Mouse (Mus musculus) macrophage (primary cell): ENCODE results near the gene Ripor3. TPM values are rescaled to one million over a fixed set of nuclear protein-coding genes. Genes with fewer than 3 reads are reported as not detected.

Experiments used
- H3K27ac ChIP-seq: fragments of 350-480 bp; formaldehyde crosslinking; 2 replicates; pipeline ENCODE4 v1.9.0; 2021
- H3K36me3 ChIP-seq: fragments of 350-480 bp; formaldehyde crosslinking; 2 replicates; pipeline ENCODE4 v1.9.0; 2021; ENCODE audit errors: inconsistent target
- H3K4me3 ChIP-seq: fragments of 350-480 bp; formaldehyde crosslinking; 2 replicates; pipeline ENCODE4 v1.9.0; 2021; ENCODE audit errors: inconsistent target
- H3K79me2 ChIP-seq: fragments of 350-480 bp; formaldehyde crosslinking; 2 replicates; pipeline ENCODE4 v1.9.0; 2021; ENCODE audit errors: inconsistent target
- WGBS: methylation state at CpG from one replicate; pipeline ENCODE4 v1.1.7; 2026; ENCODE audit warnings: inconsistent platforms; ENCODE audit not compliant: missing documents; 5-methylcytosine and 5-hydroxymethylcytosine counted together
- polyA plus RNA-seq: library from polyadenylated mRNA; stranded (reverse); fragments of 250-400 nt; gene quantifications from 3 replicates; pipeline ENCODE4 v1.2.4, GENCODE M21; 2018; ENCODE audit warnings: inconsistent platforms

The Ripor3 gene
- polyA plus RNA-seq, 1 experiment from 2014 or later = not detected

GRCm38 (mm10) chr2:167987640-167988039 is 22.8 kb downstream of the Ripor3 start:
- Histone ChIP-seq H3K79me2 (no peaks in the 10 kb centered on the region), H3K4me3 (no peak overlapping the region), H3K36me3 (no peaks in the 10 kb centered on the region), H3K27ac (no peak overlapping the region)
- WGBS = 95% methylated on average over 12 of the region's 12 CpGs

- Histone ChIP-seq H3K27ac (no peak overlapping the region), H3K4me3 (no peak overlapping the region), H3K79me2 (no peaks in the 10 kb centered on the region), H3K36me3 (no peaks in the 10 kb centered on the region)
- WGBS = 62% methylated on average over 7 of the region's 7 CpGs
Measured at GRCm38 (mm10) chr2:167986762-167987161, 23.7 kb downstream of the Ripor3 start.

GRCm38 (mm10) chr2:167984946-167985345 is 25.5 kb downstream of the Ripor3 start:
- Histone ChIP-seq H3K4me3 (no peak overlapping the region), H3K36me3 (no peaks in the 10 kb centered on the region), H3K79me2 (no peaks in the 10 kb centered on the region), H3K27ac (no peak overlapping the region)
- 45% methylated on average over 3 of the region's 3 CpGs for WGBS

GRCm38 (mm10) chr2:167984371-167984770 is 26.0 kb downstream of the Ripor3 start:
- H3K27ac ChIP-seq = no peak overlapping the region
- H3K4me3 ChIP-seq = no peak overlapping the region
- H3K36me3 ChIP-seq = peaks cover 1% of the 10 kb centered on the region; the same call in 1 of the 2 replicates
- WGBS = 95% methylated on average over 5 of the region's 5 CpGs
- H3K79me2 ChIP-seq = no peaks in the 10 kb centered on the region

GRCm38 (mm10) chr2:167982646-167983045 is 27.8 kb downstream of the Ripor3 start:
- Histone ChIP-seq H3K79me2 (no peaks in the 10 kb centered on the region), H3K36me3 (peaks cover 16% of the 10 kb centered on the region), H3K27ac (no peak overlapping the region), H3K4me3 (no peak overlapping the region)
- WGBS = 79% methylated on average over 9 of the region's 9 CpGs

GRCm38 (mm10) chr2:167980391-167980790 is 30.0 kb downstream of the Ripor3 start:
- H3K36me3 ChIP-seq = peaks cover 39% of the 10 kb centered on the region
- H3K4me3 ChIP-seq = no peak overlapping the region

GRCm38 (mm10) chr2:167978271-167978670 is 32.1 kb downstream of the Ripor3 start:
- Histone ChIP-seq H3K79me2 (no peaks in the 10 kb centered on the region), H3K36me3 (peaks cover 60% of the 10 kb centered on the region), H3K27ac (no peak overlapping the region), H3K4me3 (no peak overlapping the region)
- over 99% methylated on average over 10 of the region's 10 CpGs for WGBS

More at GRCm38 (mm10) chr2:167980391-167980790, 30.0 kb downstream of the Ripor3 start:
- WGBS = 34% methylated on average over 10 of the region's 10 CpGs
- Histone ChIP-seq H3K27ac (no peak overlapping the region), H3K79me2 (no peaks in the 10 kb centered on the region)

- H3K27ac ChIP-seq = no peak overlapping the region
- WGBS = 11% methylated on average over 10 of the region's 12 CpGs
- no peaks in the 10 kb centered on the region; the same call in 1 of the 2 replicates for H3K79me2 ChIP-seq
- peaks cover 85% of the 10 kb centered on the region for H3K36me3 ChIP-seq
- H3K4me3 ChIP-seq = no peak overlapping the region
Measured at GRCm38 (mm10) chr2:167975746-167976145, 34.7 kb downstream of the Ripor3 start.

- WGBS = no CpG with 5 or more reads among the region's 1 CpGs
- H3K27ac ChIP-seq = no peak overlapping the region
- peaks cover 99% of the 10 kb centered on the region for H3K36me3 ChIP-seq
- H3K79me2 ChIP-seq = peaks cover 14% of the 10 kb centered on the region; the same call in 1 of the 2 replicates
- H3K4me3 ChIP-seq = no peak overlapping the region
Measured at GRCm38 (mm10) chr2:167972809-167973208, 37.6 kb downstream of the Ripor3 start.

GRCm38 (mm10) chr2:167972146-167972545 is 38.3 kb downstream of the Ripor3 start:
- no peak overlapping the region for H3K4me3 ChIP-seq
- H3K36me3 ChIP-seq = peaks cover 99% of the 10 kb centered on the region
- 88% methylated on average over 5 of the region's 5 CpGs for WGBS
- H3K79me2 ChIP-seq = peaks cover 14% of the 10 kb centered on the region; the same call in 1 of the 2 replicates
- no peak overlapping the region for H3K27ac ChIP-seq

- no peak overlapping the region for H3K4me3 ChIP-seq
- no peak overlapping the region for H3K27ac ChIP-seq
- peaks cover 99% of the 10 kb centered on the region for H3K36me3 ChIP-seq
- peaks cover 34% of the 10 kb centered on the region; the same call in 1 of the 2 replicates for H3K79me2 ChIP-seq
- 95% methylated on average over 10 of the region's 10 CpGs for WGBS
Measured at GRCm38 (mm10) chr2:167969851-167970541, 40.4 kb downstream of the Ripor3 start.

GRCm38 (mm10) chr2:167968504-167968903 is 41.9 kb downstream of the Ripor3 start:
- no peak overlapping the region for H3K4me3 ChIP-seq
- H3K79me2 ChIP-seq = peaks cover 49% of the 10 kb centered on the region
- 0 out of 2 replicates have a peak overlapping the region, but pooled peaks have one; percentile 7 for H3K27ac ChIP-seq
- WGBS = 95% methylated on average over 7 of the region's 7 CpGs
- peaks cover 99% of the 10 kb centered on the region for H3K36me3 ChIP-seq

- Histone ChIP-seq H3K79me2 (peaks cover 74% of the 10 kb centered on the region), H3K27ac (no peak overlapping the region), H3K36me3 (peaks cover 78% of the 10 kb centered on the region), H3K4me3 (no peak overlapping the region)
- WGBS = 97% methylated on average over 3 of the region's 3 CpGs
Measured at GRCm38 (mm10) chr2:167965911-167966310, 44.5 kb downstream of the Ripor3 start.

GRCm38 (mm10) chr2:167964320-167964719 is 46.1 kb downstream of the Ripor3 start:
- Histone ChIP-seq H3K4me3 (no peak overlapping the region), H3K27ac (peak overlapping the region; percentile 94; the same call in 1 of the 2 replicates), H3K36me3 (peaks cover 63% of the 10 kb centered on the region), H3K79me2 (peaks cover 82% of the 10 kb centered on the region)
- 95% methylated on average over 9 of the region's 9 CpGs for WGBS

GRCm38 (mm10) chr2:167963778-167964300 is 46.6 kb downstream of the Ripor3 start:
- peak overlapping the region; percentile 94 for H3K27ac ChIP-seq
- H3K79me2 ChIP-seq = peaks cover 85% of the 10 kb centered on the region
- peaks cover 58% of the 10 kb centered on the region for H3K36me3 ChIP-seq
- H3K4me3 ChIP-seq = no peak overlapping the region
- 67% methylated on average over 9 of the region's 9 CpGs for WGBS
